Mouse (Mus musculus) kidney, adult 2 months (tissue): ENCODE results near the gene Sept14. TPM values are rescaled to one million over a fixed set of nuclear protein-coding genes. Genes with fewer than 3 reads are reported as not detected.
A peak's percentile ranks its signal among the peaks of the same experiment; 100 is the strongest.
"Not testable (repeated sequence)": the region's sequence is repeated elsewhere in the genome, so short reads cannot be mapped to it uniquely, and the experiment has no call there.

Experiments used
- DNase-seq: peaks from one replicate; pipeline ENCODE4 v3.0.0; 2021
- H3K27ac ChIP-seq: fragments of 200-500 bp; 2 replicates; pipeline ENCODE4 v1.5.1; 2012; ENCODE audit warnings: low read depth, low read length, control low read depth, inconsistent platforms; ENCODE audit not compliant: insufficient read depth
- H3K27me3 ChIP-seq: fragments of 200-500 bp; replicated peaks from 2 replicates; pipeline ENCODE4 v1.6.1; 2012; ENCODE audit warnings: mild to moderate bottlenecking, moderate library complexity, low read length, inconsistent platforms; ENCODE audit not compliant: control insufficient read depth, insufficient read depth
- H3K36me3 ChIP-seq: fragments of 200-500 bp; 2 replicates; pipeline ENCODE4 v1.6.1; 2012; ENCODE audit warnings: mild to moderate bottlenecking, moderate library complexity, low read length, inconsistent platforms; ENCODE audit not compliant: control insufficient read depth, insufficient read depth
- H3K4me1 ChIP-seq: fragments of 200-500 bp; 2 replicates; pipeline ENCODE4 v1.6.1; 2011; ENCODE audit warnings: low read length; ENCODE audit not compliant: control insufficient read depth, insufficient read depth
- H3K4me3 ChIP-seq: fragments of 200-500 bp; 2 replicates; pipeline ENCODE4 v1.5.1; 2011; ENCODE audit warnings: mild to moderate bottlenecking, low read depth, low read length, control low read depth; ENCODE audit not compliant: insufficient read depth
- CTCF ChIP-seq: fragments of 200-500 bp; conservative IDR thresholded peaks from 2 replicates; pipeline ENCODE4 v1.5.1; 2011; ENCODE audit warnings: low read depth, mild to moderate bottlenecking, control low read depth, low read length, moderate library complexity, mixed read lengths; ENCODE audit not compliant: insufficient read depth, insufficient read length
- POLR2A ChIP-seq: fragments of 200-500 bp; IDR thresholded peaks from one replicate; pipeline ENCODE4 v1.6.1; 2011; ENCODE audit warnings: low read depth, low read length, control low read depth
- WGBS: fragments of 180-500 bp; shearing (Covaris S2); methylation state at CpG from one replicate; pipeline ENCODE4 v1.1.7; 2018; 5-methylcytosine and 5-hydroxymethylcytosine counted together
- polyA plus RNA-seq: library from polyadenylated mRNA; depleted of rRNA; stranded (reverse); fragments of >200 nt; gene quantifications from 2 replicates; pipeline ENCODE4 v1.2.3, GENCODE M21; 2012

Gene Sept14
- polyA plus RNA-seq, 1 experiment: not detected

DNA sequence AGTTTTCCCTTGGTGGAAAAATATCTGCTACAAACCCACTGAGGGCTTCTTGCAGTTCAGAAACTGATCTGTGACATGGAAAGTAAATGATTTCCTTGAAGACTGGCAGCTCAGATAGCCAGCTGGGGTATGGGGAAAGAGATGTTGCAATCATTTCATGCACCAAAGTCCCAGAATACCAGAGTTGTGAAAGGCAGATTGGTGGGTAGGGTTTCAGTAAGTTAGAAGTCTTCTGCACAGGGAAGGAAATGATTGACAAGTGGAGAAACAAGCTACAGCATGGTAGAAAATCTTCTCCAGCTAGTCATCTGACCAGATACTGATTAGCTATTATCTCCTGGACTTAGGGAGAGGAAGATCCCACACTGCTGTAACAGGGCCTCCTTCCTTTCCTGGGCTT, 4.9 kb downstream of the Sept14 start:
- H3K4me3 ChIP-seq: no peak overlapping the region
- no peaks in the 10 kb centered on the region for H3K27me3 ChIP-seq
- no peaks in the 10 kb centered on the region for H3K36me3 ChIP-seq
- H3K4me1 ChIP-seq: no peaks in the 10 kb centered on the region
- H3K27ac ChIP-seq: no peak overlapping the region
- DNase-seq: peak; percentile 25
- TF ChIP-seq POLR2A: no peak
- TF ChIP-seq CTCF: no peak

DNA sequence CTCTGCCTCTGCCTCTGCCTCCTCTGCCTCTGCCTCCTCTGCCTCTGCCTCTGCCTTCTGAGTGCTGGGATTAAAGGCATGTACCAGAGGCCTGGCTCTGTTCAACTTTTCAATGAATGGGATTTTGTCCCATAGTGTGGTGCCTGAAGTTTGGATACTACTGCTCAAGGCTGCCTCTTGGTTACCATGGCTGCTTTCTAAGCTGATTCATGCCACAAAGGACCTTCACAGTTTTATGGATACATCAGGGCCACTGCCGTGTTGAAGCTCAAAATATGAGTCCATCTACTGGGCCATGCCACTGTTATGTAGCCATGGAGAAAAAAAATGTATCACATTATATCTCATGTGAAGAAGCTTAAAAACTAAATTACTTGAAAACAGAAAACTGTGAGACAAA, 6.6 kb downstream of the Sept14 start:
- Histone ChIP-seq H3K4me1 (no peaks in the 10 kb centered on the region), H3K4me3 (no peak overlapping the region), H3K27ac (no peak overlapping the region), H3K36me3 (no peaks in the 10 kb centered on the region), H3K27me3 (no peaks in the 10 kb centered on the region)
- TF ChIP-seq POLR2A (no peak), CTCF (no peak)
- DNase-seq: no peak
- 87% methylated on average over 1 of the region's 1 CpGs for WGBS

DNA sequence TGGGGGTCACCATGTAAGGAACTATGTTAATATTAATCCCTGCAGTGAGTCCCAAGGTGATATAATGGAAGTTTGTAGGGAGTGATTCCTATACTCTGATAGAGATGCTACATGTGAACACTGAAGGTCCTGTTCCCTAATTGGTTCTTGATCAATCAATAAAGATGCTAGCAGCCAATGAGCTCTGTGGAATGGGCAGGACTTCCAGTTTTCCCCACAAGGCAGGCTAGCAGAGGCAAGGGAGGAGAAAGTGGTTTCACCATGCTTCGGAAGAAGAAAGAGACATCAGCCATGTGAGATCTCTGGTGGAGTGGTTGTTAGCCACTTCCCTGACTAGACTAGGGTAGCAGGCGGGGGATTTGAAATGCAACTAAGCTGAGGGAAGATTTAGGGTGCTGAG, 7.8 kb downstream of the Sept14 start:
- no peaks in the 10 kb centered on the region for H3K4me1 ChIP-seq
- 46% methylated on average over 2 of the region's 2 CpGs for WGBS
- TF ChIP-seq CTCF (no peak), POLR2A (no peak)
- no peaks in the 10 kb centered on the region for H3K27me3 ChIP-seq
- H3K36me3 ChIP-seq: no peaks in the 10 kb centered on the region
- no peak overlapping the region for H3K27ac ChIP-seq
- H3K4me3 ChIP-seq: no peak overlapping the region
- DNase-seq: no peak

DNA sequence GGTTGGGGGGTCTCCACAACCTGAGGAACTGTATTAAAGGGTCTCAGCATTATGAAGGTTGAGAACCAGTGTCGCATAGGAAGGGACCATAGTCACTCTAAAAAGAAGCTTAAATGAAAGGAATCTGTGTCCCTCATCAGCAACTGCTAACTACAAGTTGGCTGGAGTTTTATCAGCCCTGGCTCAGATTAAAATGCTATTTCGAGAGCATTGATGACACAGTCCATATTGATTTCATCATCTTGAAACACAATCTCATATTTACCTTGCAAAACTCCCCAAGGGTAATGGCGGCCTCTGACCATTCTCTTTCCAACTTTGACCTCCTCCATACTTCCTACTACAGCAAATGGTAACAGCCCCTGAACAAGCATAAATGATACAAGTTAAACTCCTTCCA, 17.8 kb downstream of the Sept14 start:
- 0 out of 2 replicates have a peak, but pooled peaks cover 4% of the 10 kb centered on the region for H3K4me1 ChIP-seq
- no peak overlapping the region for H3K4me3 ChIP-seq
- no peaks in the 10 kb centered on the region for H3K36me3 ChIP-seq
- 78% methylated on average over 3 of the region's 3 CpGs for WGBS
- DNase-seq: no peak
- TF ChIP-seq POLR2A (no peak), CTCF (no peak)
- no peak overlapping the region for H3K27ac ChIP-seq
- no peaks in the 10 kb centered on the region for H3K27me3 ChIP-seq

DNA sequence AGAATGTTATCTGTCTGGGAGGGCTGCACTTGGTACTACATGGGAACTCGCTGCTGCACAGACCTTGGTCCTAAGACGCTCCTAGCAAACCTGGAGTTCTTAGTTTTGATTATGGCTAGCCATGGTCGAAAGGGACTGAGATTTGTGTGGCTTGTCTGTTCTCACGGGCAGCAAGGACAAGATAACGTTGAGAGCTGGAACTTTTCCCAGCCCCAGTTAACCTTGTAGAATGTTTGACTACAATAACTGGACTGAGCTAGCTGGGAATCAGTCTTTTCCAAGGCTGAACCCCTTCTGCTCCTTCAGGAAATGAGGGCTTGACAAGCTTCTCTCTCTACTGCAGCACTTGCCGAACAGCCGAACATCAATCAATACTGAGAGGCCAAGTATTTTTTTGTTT, 20.7 kb downstream of the Sept14 start:
- no peak overlapping the region for H3K4me3 ChIP-seq
- no peaks in the 10 kb centered on the region for H3K36me3 ChIP-seq
- DNase-seq: peak; percentile 60
- H3K4me1 ChIP-seq: 0 out of 2 replicates have a peak, but pooled peaks cover 4% of the 10 kb centered on the region
- no peaks in the 10 kb centered on the region for H3K27me3 ChIP-seq
- TF ChIP-seq CTCF (no peak), POLR2A (no peak)
- WGBS: 54% methylated on average over 7 of the region's 7 CpGs
- H3K27ac ChIP-seq: no peak overlapping the region

DNA sequence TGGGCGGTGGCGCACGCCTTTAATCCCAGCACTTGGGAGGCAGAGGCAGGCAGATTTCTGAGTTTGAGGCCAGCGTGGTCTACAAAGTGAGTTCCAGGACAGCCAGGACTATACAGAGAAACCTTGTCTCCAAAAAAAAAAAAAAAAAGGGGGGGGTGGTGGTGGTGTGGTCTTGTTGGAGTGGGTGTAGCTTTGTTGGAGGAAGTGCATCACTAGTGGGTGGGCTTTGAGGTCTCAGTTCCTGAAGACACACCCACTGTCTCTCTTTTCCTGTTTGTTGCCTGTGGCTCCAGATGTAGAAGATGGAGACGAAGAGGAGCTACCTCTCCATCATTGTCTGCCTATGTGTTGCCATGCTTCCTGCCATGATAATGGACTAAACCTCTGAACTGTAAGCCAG, 23.2 kb downstream of the Sept14 start:
- H3K4me1 ChIP-seq, H3K36me3 ChIP-seq, H3K27ac ChIP-seq, DNase-seq, H3K4me3 ChIP-seq, H3K27me3 ChIP-seq: not testable (repeated sequence)
- 95% methylated on average over 5 of the region's 5 CpGs for WGBS

DNA sequence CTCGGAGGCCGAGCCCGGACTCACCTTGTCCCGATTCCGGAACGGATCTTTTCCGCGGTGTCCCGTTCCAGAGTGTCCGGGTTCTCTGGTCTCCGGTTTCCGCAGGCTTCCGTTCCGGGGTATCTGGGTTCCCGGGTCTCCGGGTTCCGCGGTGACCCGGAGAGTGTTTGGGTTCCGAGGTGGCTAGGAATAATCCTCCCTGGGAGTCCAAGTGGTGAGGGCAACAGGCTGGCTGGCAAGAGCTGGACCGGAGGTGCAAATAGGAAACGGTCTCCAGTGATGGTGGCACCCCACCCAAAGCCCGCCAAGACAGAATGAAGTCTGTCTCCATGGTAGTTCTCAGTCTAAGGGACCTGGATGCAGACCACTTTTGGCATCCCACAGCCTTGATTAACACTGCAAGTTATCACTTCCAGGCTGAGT, 38.3 kb downstream of the Sept14 start, which contains the start of gene Zfp11:
TSS of gene Zfp11 (minus strand) at position 64 of the 423 bp plus-strand sequence.
- H3K27ac ChIP-seq: peak within 1 kb of the TSS; percentile 80

DNA sequence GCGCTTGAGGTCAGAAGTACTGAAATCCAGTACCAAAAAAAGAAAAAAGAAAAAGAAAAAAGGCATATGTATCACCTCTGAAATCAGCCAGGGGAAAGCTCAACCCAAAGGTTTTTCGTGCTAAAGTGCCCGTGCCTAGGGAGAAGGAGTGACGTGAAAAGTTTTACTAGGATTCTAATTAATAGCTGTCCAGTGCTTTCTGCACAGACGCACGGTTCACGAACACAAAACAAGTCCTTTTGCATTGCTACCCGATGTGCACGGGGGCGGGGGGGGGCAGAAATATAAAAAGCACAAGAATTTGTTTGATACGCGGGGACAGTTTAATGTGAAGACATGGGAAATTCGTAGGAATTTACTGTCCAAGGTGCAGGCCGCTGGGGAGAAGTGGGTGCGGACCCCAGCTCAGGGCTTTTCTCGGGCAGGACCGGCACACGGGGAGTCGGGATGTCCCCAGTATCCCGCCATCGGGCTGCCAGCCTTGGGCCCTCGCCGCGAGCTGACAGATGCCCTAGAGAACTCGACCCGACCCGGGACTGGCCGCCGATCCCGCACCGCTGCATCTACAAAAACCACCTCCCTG, 38.8 kb downstream of the Sept14 start:
- Histone ChIP-seq H3K36me3 (no peaks in the 10 kb centered on the region), H3K4me3 (peak overlapping the region; percentile 95), H3K4me1 (no peaks in the 10 kb centered on the region; the same call in 1 of the 2 replicates), H3K27ac (peak overlapping the region; percentile 80), H3K27me3 (no peaks in the 10 kb centered on the region)
- TF ChIP-seq POLR2A (no peak), CTCF (no peak)
- WGBS: 1% methylated on average over 31 of the region's 31 CpGs
- no peak for DNase-seq

More for the DNA sequence above, 38.3 kb downstream of the Sept14 start, which contains the start of gene Zfp11:
- Histone ChIP-seq H3K27me3 (no peaks in the 10 kb centered on the region), H3K4me3 (peak within 1 kb of the TSS; percentile 95), H3K36me3 (no peaks in the 10 kb centered on the region), H3K4me1 (no peaks in the 10 kb centered on the region; the same call in 1 of the 2 replicates)
- TF ChIP-seq POLR2A (peak; percentile 90), CTCF (no peak)
- DNase-seq: peak; percentile 90
- 2% methylated on average over 23 of the region's 23 CpGs for WGBS
